Comparison of ENCODE assay signal across 8 mouse cellular contexts in the genomic region with DNA sequence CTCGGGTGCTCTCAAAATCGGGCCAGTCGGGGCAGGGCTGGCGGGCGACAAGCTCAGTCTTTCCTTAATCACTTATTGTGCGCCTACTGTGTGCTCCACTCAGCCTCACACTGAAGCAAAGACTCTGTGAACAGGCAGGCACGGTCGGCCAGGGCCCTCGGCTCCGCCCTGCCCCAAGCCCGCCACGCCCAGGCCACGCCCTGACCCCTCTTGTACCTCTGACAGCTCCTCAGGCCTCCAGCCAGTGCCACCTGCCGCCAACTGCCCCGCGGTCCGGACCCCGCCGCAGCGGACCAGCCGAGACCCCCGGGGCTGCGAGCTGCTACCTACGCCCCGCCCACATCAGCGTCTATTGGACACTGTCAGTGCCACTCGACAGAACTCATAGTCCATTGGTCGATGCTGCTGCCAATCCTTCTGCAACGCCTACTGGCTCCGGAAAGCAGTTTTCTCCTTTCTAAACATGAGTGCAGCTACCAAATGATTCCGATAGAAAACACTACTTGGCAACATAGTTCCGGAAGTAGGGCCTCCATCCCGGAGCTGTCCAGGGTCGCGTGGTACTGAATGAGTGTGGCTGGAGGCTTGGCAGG. TPM values are rescaled to one million over a fixed set of nuclear protein-coding genes. Genes with fewer than 3 reads are reported as not detected.
DNase-seq lines count a peak whose midpoint lies in the region; ATAC-seq and TF ChIP-seq lines count a peak whose summit lies in the region.

A gene (minus strand): TSS at position 439 of the 593 bp plus-strand sequence.

- H3K4me3 ChIP-seq in gastrocnemius, adult 2 months: peak within 1 kb of the TSS; percentile 92
- peak within 1 kb of the TSS; percentile 62 for H3K4me3 ChIP-seq in hindbrain, postnatal 0 days (ENCODE audit: low read length)
- peak within 1 kb of the TSS; percentile 99 for H3K4me3 ChIP-seq in left cerebral cortex, adult 2 months

- H3K27ac ChIP-seq in gastrocnemius, adult 2 months: peak within 1 kb of the TSS; percentile 89
- peak within 1 kb of the TSS; percentile 32; the same call in 1 of the 2 replicates for H3K27ac ChIP-seq in hindbrain, postnatal 0 days
- peak within 1 kb of the TSS; percentile 92 for H3K27ac ChIP-seq in left cerebral cortex, adult 2 months

- peak; percentile 96 for ATAC-seq in common myeloid progenitor, adult 5-6 weeks (replicated peaks; ENCODE audit: low read depth, poor library complexity, severe bottlenecking)
- ATAC-seq in hindbrain, postnatal 0 days: peak; percentile 100
- peak; percentile 96 for ATAC-seq in megakaryocyte, adult 5-6 weeks (ENCODE audit: poor library complexity, severe bottlenecking)

- peak within 1 kb of the TSS; percentile 54 for H3K4me2 ChIP-seq in hindbrain, postnatal 0 days (ENCODE audit: low read depth, low read length)

- peak; percentile 100 for DNase-seq in ZHBTc4 (ENCODE audit: low read depth, low spot score)
- peak; percentile 98 for DNase-seq in gastrocnemius, adult 2 months
- peak; percentile 99 for DNase-seq in hindbrain, postnatal 0 days (ENCODE audit: low spot score)
- DNase-seq in left cerebral cortex, adult 2 months (ENCODE audit: extremely low spot score in 1 of 2, low spot score in 2 of 2): peak; percentile 98 to 99
- peak; percentile 100 for DNase-seq in right cerebral cortex, adult 2 months (ENCODE audit: low spot score in 2 of 2)
- peak; percentile 98 for DNase-seq in urinary bladder, postnatal 14 days (ENCODE audit: low spot score)

- no peaks in the 10 kb centered on the region for H3K9me3 ChIP-seq in hindbrain, postnatal 0 days (ENCODE audit: low read length)

- H3K4me1 ChIP-seq in hindbrain, postnatal 0 days (ENCODE audit: insufficient read depth, low read length): no peaks in the 10 kb centered on the region

- H3K9ac ChIP-seq in hindbrain, postnatal 0 days (replicated peaks; ENCODE audit: low read length): peak within 1 kb of the TSS; percentile 59

- H3K36me3 ChIP-seq in hindbrain, postnatal 0 days (ENCODE audit: insufficient read depth, low read length): no peaks in the 10 kb centered on the region; the same call in 1 of the 2 replicates

- intact Hi-C loops in gastrocnemius, adult 2 months (cut with DNase I): loop anchor here (2.0 kb wide), 1 partner anchor 20 kb away; no protein-coding TSS in a partner anchor
- intact Hi-C loops in left cerebral cortex, adult 2 months (cut with DNase I): loop anchor here (1.0 kb wide), 1 partner anchor 37 kb away; no protein-coding TSS in a partner anchor

- WGBS in hindbrain, postnatal 0 days: under 1% methylated on average over 35 of the region's 35 CpGs

- no peaks in the 10 kb centered on the region for H3K27me3 ChIP-seq in hindbrain, postnatal 0 days (ENCODE audit: insufficient read depth, low read length)

- TF ChIP-seq CTCF in gastrocnemius, adult 2 months (IDR thresholded peaks at IDR 0.05): no peak
- TF ChIP-seq CTCF in hindbrain, postnatal 0 days (IDR thresholded peaks at IDR 0.05; ENCODE audit: low read depth): no peak
- no peak; the same call in 1 of the 2 replicates for TF ChIP-seq CTCF in left cerebral cortex, adult 2 months (IDR thresholded peaks at IDR 0.05)

RNA-seq across cellular contexts. Expression of the gene that starts here (rescaled TPM):
- 4.1 and 5.5 TPM in 2 replicates for total RNA-seq in common myeloid progenitor, adult 5-6 weeks (2017)
- total RNA-seq in gastrocnemius, adult 2 months (2021): 10 to 100 TPM; 11.6 to 16.0 TPM
- 118 and 126 TPM in 2 replicates for total RNA-seq in hindbrain, postnatal 0 days (2014; rRNA removed)
- 40.6 and 41.9 TPM in 2 replicates for polyA plus RNA-seq in hindbrain, postnatal 0 days (2015; fragmentation: Nextera tagmentation; extraction: Ambion mirVana)
- total RNA-seq in left cerebral cortex, adult 2 months (2021): 10 to 100 TPM; 61.3 to 62.5 TPM
- total RNA-seq in megakaryocyte, adult 5-6 weeks (2015): 3.9 and 6.0 TPM in 2 replicates
- total RNA-seq in megakaryocyte, adult 5-6 weeks (2017): 6.2 and 10.2 TPM in 2 replicates

Comparison
In these comparisons a context has a peak if more than half of its experiments do, and no peak if none do; other contexts are left out.
1. Peak in every context shown above with its lines: DNase-seq, ATAC-seq, H3K4me3 ChIP-seq and H3K27ac ChIP-seq.
2. H3K27ac ChIP-seq: peak in every context shown above with its lines; median percentile 92 in left cerebral cortex, adult 2 months; 89 in gastrocnemius, adult 2 months; 32 in hindbrain, postnatal 0 days.